ENCODE assay signal across 16 mouse cellular contexts in the genomic region with DNA sequence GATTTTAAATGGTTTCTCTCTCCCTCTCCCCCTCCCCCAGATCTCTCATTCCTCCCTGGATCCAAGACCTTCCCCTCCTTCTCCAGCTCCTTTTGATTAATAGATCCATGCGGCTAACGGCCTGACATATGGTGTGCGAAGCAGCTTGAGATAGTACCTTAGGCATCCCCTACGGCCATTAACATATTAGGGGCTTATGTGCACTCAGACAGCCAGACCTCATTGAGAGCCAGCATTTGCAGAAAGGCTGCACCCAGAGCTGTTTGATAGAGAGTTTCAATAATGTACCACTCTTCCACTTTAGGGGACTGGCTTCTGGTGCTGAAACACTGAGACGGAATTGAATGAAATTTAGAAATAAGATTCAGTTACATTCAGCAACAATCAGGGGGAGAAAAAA. TPM values are rescaled to one million over a fixed set of nuclear protein-coding genes. Genes with fewer than 3 reads are reported as not detected.
DNase-seq lines count a peak whose midpoint lies in the region; ATAC-seq and TF ChIP-seq lines count a peak whose summit lies in the region.
"Had no signal": no experiment of that assay in that cellular context is flagged by ENCODE, and none has a peak within 500 bp of the region (broad histone marks: within the 10 kb centered on the region; RNA-seq: fewer than 3 reads in every experiment).

No protein-coding gene starts in this region.

- H3K4me1 ChIP-seq in forebrain, postnatal 0 days (ENCODE audit: insufficient read depth) = no peaks in the 10 kb centered on the region
- peaks cover 11% of the 10 kb centered on the region for H3K4me1 ChIP-seq in neural tube, embryonic 12.5 days

- no peak overlapping the region for H3K9ac ChIP-seq in forebrain, postnatal 0 days
- H3K9ac ChIP-seq in neural tube, embryonic 12.5 days = no peak overlapping the region
- H3K9ac ChIP-seq: embryonic facial prominence, embryonic 15.5 days; limb, embryonic 13.5 days had no signal

- peaks cover 78% of the 10 kb centered on the region for H3K27me3 ChIP-seq in forebrain, postnatal 0 days (ENCODE audit: insufficient read depth, low read length)
- H3K27me3 ChIP-seq in neural tube, embryonic 12.5 days (replicated peaks) = peaks cover 25% of the 10 kb centered on the region

- no peak overlapping the region for H3K27ac ChIP-seq in forebrain, postnatal 0 days (ENCODE audit: low read depth, low read length)
- no peak overlapping the region for H3K27ac ChIP-seq in neural tube, embryonic 12.5 days
- H3K27ac ChIP-seq: embryonic facial prominence, embryonic 15.5 days; limb, embryonic 13.5 days; stomach, postnatal 0 days had no signal

- no peak overlapping the region for H3K4me3 ChIP-seq in forebrain, postnatal 0 days (ENCODE audit: low read depth, low read length)
- H3K4me3 ChIP-seq in neural tube, embryonic 12.5 days = no peak overlapping the region
- H3K4me3 ChIP-seq: embryonic facial prominence, embryonic 15.5 days; limb, embryonic 13.5 days had no signal

- H3K9me3 ChIP-seq in forebrain, postnatal 0 days (ENCODE audit: low read length) = no peaks in the 10 kb centered on the region
- no peaks in the 10 kb centered on the region for H3K9me3 ChIP-seq in neural tube, embryonic 12.5 days
- H3K9me3 ChIP-seq: embryonic facial prominence, embryonic 15.5 days; limb, embryonic 13.5 days had no signal

- ATAC-seq in forebrain, postnatal 0 days = peak; percentile 33
- ATAC-seq in neural tube, embryonic 12.5 days (ENCODE audit: low FRiP score, low read depth) = peak; percentile 35; the same call in 1 of the 2 replicates

- 3% methylated on average over 5 of the region's 5 CpGs for WGBS in forebrain, postnatal 0 days
- WGBS in neural tube, embryonic 12.5 days = 2% methylated on average over 5 of the region's 5 CpGs

- no peak overlapping the region for H3K4me2 ChIP-seq in forebrain, postnatal 0 days (ENCODE audit: low read depth)
- H3K4me2 ChIP-seq in neural tube, embryonic 12.5 days (replicated peaks) = no peak overlapping the region; the same call in 1 of the 2 replicates
- H3K4me2 ChIP-seq: embryonic facial prominence, embryonic 15.5 days; limb, embryonic 13.5 days had no signal

- H3K36me3 ChIP-seq in forebrain, postnatal 0 days (ENCODE audit: insufficient read depth) = no peaks in the 10 kb centered on the region
- no peaks in the 10 kb centered on the region for H3K36me3 ChIP-seq in neural tube, embryonic 12.5 days
- H3K36me3 ChIP-seq: embryonic facial prominence, embryonic 15.5 days; limb, embryonic 13.5 days had no signal

- peak; percentile 29 to 32 for DNase-seq in cerebellum, postnatal 10 days
- DNase-seq in cerebellum, adult 11-12 months = no peak
- DNase-seq in forebrain, postnatal 0 days = no peak
- peak; percentile 67 for DNase-seq in mesoderm, embryonic 11.5 days (ENCODE audit: low read depth, low spot score)
- no peak for DNase-seq in layer of hippocampus, adult 11-12 months (ENCODE audit: low spot score)
- DNase-seq in adrenal gland, postnatal 10 days = no peak
- no peak for DNase-seq in layer of hippocampus, postnatal 36 days
- DNase-seq: kidney, postnatal 14 days; lung, postnatal 4 days; thymus, postnatal 4 days had no signal

- no peak for TF ChIP-seq CTCF in forebrain, postnatal 0 days (IDR thresholded peaks at IDR 0.05; ENCODE audit: low read depth)

RNA-seq across cellular contexts. Expression of gene Pou4f1, which starts 10.8 kb away (rescaled TPM):
- 0.77 and 2.9 TPM in 2 replicates for total RNA-seq in forebrain, postnatal 0 days (2014; rRNA removed)
- polyA plus RNA-seq in forebrain, postnatal 0 days (2015; fragmentation: Nextera tagmentation; extraction: Ambion mirVana) = 1.7 and 6.3 TPM in 2 replicates
- 116 and 145 TPM in 2 replicates for polyA plus RNA-seq in neural tube, embryonic 12.5 days (2016; fragmentation: Nextera tagmentation; extraction: Ambion mirVana)
- under 1 TPM; 0.15 to 0.36 TPM for total RNA-seq in adrenal gland, postnatal 10 days (2021)
- total RNA-seq in layer of hippocampus, postnatal 36 days (2021) = not detected
- total RNA-seq: left cerebral cortex, adult 18-20 months had no signal
- polyA plus RNA-seq: liver, embryonic 16.5 days had no signal

Comparison
In these comparisons a context has a peak if more than half of its experiments do, and no peak if none do; other contexts are left out.
1. DNase-seq: peak in cerebellum, postnatal 10 days (2 of 2) and mesoderm, embryonic 11.5 days (single experiment); none in cerebellum, adult 11-12 months (single experiment), forebrain, postnatal 0 days (single experiment), layer of hippocampus, adult 11-12 months (single experiment), adrenal gland, postnatal 10 days (single experiment) and layer of hippocampus, postnatal 36 days (0 of 2).